Mouse (Mus musculus) cerebellum, adult 18-20 months (tissue): ENCODE measurements around the gene Mmadhc.

ENCODE experiments used
- DNase-seq, 2 experiments: peaks; one replicate each; pipeline ENCODE4 v3.0.0; 2021

The Mmadhc gene

DNA sequence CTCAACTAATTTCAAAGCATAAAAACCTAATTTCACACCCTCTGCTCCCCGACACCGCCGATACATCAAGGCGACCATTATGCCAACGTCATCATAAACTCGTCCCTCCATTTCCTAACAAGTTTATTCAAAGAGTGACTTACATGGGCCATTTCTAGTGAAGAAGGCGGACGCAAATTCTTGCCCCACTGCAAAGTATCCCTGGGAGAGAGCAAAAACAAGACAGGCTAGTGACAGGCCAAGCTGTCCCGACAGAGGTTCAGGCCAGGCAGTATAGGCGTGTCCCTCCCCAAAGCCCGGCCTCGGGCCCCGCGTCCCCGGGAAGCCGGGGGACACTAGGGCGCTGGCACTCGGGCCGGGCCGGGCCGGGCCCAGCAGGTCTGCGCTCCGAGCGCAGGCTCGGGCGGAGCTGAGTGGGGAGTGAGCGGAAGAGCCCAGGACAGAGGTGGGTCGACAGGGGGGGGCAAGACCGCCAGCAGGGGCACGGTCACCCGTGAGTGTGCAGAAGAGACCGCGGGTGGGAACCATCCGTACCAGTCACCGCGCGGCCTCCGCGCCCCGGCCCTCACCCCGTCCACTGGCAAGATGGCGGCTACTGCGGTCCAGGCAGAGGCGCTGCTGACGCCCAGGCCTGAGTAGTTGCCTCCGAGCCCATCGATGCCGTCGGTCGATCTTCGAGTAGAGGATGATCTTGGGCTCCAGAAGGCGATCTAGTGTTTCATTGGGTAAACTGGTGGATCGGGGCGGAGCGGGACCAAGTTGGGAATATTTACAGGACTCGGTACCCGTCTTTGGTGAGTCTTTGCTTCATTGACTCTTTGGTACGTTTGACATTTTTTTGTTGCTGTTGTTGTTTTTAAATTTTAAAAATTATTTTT, at the start of gene Mmadhc:
Mmadhc (minus strand) TSS at position 693 of the 878 bp plus-strand sequence.
- DNase-seq = peak; percentile 92 to 95

DNA sequence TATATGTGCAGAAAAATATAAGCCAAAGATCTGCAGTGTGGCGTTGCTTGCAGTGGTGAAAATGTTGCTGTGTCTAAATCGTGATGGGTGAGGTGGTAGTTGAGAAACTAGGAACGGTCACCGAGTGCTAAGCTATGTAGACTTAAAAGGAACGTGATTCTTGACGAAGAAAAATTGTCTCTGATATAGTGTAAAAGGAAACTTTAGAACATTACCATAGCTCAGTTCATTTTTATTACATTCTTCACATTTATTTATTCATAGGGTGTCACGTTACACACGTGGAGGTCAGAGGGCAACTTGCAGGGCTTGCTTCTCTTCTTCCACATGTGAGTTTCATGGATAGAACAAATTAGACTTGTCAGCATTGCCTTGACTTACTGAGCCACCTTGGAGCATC, 47.0 kb upstream of the Mmadhc start:
- DNase-seq = no peak

DNA sequence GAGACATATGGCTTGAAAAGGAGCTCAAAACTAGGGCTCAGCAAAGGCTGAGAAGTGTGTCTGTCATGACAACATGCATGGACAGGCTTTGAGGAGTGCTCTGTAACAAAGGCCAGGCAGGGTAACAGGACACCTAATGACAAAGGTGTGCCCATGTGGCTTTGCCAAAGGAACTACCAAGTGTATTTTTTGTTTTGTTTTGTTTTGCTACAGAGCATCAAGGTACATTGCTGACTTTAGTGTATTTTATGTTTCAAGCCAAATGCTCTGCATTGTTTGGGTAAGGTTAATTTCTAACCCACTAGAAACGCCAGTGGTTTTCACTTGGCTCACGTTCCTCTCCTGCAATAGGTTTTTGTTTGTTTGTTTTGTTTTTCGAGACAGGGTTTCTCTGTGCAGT, 42.5 kb upstream of the Mmadhc start:
- no peak for DNase-seq

DNA sequence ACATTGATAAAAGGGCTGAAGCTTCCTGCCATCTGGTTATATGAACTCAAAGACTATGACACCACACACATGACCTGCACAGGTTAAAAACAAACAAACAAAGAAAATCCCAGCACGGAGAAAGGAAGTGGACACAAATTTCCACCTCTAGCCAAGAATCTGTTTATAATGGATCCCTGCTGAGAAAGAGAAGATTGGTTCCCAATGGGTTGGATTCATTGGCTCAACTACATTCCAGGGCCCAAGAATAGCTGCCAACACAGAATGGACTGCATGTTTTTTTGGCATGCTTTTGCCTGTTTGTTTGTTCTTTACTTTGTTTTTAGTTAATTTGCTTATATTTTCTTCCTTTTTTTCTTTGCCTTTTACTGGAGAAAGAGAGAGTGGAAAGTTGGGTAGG, 41.0 kb upstream of the Mmadhc start:
- no peak for DNase-seq

DNA sequence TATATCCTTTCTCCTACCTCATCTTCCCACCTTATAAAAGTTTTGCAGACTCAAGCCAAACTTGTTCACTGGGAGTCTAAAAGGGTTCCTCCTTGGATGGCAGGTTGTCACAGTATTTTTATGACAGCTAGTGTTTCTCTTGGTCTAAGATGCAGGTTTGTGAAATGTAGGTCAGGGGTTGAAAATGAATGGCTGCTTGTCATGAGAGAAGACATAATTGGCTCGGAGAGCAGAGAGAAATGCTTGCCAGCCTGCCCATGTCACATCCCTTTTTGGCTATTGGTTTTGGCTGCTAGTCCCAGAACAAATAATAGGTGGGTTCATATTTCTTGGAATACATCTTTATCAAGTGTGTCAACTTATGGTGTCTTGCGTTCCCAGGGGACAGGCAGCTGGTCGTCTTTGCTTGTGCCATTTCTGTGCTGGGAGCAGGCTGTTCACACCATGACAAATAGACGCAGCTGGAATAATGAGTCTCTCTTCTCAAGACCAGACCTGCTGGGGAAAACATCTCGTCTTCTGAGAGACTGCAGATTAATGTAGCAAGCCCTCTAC, 35.2 kb upstream of the Mmadhc start:
- no peak for DNase-seq

DNA sequence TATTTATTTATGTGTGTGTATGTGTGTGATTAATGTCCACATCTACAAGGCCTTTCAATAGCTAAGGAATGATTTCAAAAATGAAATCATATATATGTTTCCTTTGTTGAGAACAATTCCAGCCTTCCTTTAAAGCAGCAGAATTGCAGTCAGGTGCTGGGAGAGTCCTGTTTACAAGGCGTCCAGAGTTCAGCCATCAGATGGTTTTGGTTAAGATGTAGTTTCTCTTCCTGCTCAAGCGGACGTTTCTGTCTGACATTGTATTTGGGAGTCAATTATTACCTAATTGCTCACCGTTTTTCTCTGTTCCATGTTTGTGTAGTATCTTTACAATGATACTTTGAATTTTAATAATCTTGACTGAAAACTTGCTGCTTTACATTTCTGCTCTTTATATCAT, 31.6 kb upstream of the Mmadhc start:
- no peak for DNase-seq

DNA sequence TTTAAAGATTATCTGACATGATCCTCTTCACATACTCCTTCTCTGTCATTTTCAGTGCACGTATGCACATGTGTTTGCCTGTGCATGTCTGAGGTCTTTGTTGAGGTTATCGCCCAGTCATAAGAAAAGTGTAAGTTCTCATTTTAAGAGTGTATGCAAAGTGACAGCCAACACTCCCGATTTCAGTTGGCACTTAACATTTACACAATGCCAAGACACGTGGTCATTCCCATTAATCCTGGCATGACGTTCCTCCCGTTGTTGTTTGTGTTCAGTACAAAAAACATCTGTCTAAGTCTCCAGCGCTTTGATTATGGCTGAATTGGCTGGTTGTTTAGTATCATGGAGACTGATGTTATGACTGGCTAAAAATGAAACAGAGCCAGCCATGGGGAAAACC, 28.2 kb upstream of the Mmadhc start:
- no peak for DNase-seq

DNA sequence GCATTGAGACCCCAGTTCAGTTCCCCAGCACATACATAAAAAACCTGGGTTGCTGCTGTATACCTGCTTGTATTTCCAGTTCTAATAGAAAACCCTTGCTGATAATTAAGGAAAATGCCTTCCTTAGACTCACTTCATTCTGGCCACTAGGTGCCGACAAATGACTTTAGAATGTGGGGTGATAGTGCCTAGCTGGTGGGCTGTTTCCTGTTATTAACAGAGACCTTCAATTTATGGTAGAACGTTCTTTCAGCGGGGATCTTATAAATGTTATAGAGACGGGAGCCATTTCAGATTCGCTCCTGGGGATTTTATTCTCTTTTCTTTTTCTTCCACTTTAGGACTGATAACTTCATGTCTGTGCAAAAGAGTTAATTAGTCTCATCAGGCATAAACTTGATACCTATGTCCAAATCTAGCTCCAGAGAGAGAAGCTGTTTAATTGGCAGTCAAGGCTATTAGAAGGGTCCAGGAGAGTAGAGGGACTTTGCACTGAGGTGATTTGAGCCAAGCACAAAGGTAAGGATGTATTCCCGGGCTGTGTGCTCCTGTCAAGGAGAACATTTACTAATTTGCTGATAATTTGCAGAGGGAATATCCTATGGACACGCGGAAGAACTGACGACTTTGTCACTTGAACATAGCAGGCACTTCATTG, 10.2 kb upstream of the Mmadhc start:
- DNase-seq = peak; percentile 32 to 38

DNA sequence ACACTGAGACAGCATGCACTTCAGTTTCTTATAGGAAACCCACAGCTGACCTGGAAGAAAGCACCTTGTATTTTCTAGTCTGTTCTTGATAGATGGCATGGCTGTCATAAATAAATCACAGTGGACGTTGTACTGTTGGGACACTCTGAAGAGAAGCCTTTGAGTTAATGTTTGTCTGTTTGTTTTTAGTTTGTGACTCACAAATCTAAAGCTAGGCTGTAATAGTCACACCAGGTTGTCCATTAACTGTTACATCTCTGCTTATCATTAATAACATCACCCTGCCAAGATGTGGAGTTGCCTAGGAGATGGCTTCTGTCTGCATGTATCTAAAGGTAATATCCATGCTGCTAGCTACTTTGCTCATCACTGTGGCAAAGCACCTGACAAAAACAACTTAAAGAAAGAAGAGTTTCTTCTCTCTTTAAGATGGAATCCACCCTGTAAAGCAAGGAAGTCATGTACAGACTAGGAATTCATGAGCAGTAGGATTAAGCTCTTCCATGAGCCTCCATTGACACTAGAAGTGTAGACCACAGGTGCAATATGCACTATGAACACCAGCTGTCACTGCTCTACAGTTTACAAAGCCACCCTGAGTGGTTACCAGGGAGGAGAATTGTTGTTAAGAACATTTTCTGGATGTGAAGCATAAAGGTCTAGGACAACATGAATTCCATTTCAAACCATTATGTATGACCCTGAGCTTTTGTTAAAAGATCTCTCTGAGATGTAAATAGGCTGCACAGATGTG, 8.4 kb upstream of the Mmadhc start:
- no peak for DNase-seq

DNA sequence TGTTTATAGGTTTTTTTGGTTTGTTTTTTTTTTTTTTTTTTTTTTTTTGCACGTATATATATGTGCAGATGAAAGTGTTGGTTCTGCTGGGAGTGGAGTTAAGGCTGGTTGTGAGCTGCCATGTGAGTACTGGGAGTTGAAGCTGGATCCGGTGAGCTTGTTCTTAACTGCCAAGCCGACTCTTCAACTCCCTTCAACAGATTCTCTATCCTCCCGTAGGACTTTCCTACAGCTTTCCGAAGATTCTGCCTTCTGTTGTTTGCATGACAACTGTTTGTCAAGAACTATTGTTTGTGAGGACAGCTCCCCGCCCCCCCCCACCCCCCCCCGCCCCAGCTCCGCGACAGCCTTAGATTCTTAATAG, 368 bp upstream of the Mmadhc start:
- DNase-seq = peak in 1 of 2 experiments; percentile 33

DNA sequence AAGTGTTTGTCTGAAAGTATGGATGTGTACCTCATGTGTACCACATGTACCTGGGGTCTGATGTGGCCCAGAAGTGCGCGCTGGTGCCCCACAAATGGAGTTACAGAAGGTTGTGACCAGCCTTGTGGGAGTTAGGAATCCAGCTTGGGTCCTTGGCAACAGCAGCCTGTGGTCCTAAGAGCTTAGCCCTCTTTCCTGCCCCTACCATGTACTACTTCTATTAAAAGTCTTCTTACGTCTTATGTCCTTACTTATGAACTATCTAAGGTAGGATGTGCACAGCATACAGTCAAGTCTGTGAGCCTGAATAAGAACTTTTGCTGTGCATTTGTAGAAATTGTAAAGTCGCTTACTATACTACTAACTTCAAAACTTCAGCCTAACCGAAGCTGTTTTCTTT, 1.0 kb downstream of the Mmadhc start:
- no peak for DNase-seq

DNA sequence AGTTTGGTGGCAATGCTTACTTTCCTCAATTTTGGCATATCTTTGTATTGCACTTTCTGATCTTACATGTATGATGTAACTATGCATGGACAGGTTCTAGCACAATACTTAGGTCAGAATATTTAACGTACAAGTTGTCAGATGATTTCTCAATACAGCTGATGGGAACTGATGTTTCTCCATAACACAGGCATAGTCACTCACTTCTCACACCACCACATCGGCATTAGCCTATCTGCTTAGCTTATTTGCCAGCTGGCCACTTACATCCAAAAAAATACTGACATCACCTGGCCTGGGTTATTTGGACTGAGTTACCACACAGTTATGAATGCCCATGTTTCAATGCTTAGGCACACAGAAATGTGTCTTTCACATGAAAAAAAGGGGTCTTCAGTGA, 2.5 kb downstream of the Mmadhc start:
- no peak for DNase-seq

DNA sequence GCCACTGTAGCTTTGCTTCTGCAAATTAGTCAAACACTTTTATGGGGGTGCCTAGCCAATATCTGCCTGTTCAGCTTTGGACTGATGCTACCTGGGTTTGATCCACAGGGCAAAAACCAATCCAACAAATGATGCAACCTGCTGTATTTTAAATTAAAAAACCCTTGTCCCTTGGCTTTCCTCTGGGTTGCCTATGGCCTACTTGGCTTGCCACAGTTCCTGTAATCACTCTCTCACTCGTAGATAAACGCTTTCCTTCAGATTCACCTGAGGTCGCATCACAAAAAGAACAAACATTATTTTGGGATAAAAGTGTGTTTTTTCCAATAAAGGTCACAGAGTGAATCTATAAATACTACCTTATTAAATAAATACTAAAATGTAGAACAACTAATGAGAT, 3.0 kb downstream of the Mmadhc start:
- DNase-seq = no peak

DNA sequence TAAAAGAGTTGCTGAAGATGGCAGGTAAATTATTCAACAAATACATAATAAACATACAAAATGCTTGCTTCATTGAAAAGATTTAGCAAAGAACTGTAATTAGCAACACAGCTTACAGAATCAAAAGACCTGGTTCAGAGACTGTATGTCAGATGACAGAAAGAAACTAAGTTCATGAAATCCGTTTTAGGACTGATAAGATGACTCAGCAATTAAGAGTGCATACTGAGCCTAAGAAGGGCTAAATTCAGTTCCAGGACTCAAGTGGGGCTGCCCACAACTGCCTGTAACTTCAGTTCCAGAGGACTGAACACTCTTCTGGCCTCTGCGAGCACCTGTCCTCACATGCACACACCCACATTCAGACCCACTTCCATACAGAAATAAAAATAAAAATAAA, 4.7 kb downstream of the Mmadhc start:
- no peak for DNase-seq

DNA sequence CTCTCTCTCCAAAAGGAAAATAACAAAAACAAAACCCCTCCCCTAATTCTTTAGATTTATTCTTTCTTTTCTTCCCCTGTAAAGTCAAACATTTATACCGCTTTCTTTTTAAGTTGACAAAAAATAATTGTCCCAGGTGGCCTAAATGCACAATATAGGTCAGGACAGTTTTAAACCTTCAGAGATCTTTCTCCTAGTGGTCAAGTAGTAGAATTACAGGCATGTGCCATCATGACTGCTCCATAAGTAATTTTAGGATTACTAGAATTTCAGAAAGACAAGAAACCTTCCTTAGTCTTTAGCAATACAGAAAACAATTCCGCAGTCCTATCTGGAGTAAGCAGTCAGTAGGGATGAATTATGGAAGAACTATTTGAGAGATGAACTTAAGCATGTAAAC, 5.8 kb downstream of the Mmadhc start:
- DNase-seq = no peak

DNA sequence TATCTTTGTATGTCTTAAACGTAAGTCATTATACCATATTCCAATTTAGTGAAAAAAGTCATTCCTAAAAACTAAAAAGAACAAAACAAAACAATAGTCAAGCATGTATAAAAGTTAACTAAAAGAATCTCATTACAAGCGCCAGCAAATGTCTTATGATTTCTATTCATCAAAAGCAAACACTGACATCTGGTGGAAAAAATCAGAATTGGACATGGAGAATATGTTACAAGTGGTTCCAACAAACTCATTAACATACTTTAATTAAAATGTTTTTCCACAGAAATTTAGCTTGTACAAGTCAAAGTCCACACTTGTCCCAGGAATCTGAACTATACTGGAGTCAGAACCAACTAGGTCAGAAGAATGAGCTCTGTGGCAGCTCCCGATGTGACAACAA, 11.8 kb downstream of the Mmadhc start:
- no peak for DNase-seq

DNA sequence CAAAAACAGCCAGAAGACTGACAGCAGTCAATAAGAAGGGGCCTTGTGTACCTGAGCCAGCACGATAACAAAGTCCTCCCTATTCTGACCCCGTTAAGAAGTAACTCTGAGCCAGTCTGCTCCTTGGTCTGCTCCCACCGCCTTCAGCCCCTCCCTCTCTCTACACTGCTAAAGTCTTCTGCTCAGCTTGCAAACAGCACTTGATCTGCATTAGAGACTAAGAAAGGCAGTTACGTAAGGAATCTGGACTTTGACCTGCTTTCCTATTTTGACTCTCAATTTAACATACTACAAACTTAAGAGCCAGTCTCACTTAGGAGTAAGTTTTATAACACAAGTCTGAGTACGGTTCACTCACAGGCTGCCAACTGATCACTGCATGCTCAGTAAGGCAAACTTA, 12.6 kb downstream of the Mmadhc start:
- DNase-seq = no peak

DNA sequence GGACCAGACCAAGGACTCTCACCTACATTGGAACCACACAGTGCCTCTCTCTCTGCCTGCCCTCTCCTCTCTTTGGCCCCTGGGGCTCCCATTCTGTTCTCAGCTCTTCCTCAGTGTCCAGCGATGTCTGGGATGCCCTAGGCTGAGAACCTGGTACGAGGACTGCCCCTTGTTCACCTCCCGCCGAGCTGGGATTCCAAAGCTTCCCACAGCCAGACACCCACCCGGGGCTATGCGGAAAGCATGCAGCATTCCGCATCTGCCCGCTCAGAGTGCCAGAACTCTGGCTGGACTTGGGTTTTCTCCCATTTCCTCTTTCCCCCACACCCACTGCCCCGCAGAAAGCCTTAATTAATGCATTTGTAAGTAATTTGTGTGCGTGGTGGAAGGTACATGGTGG, 19.9 kb downstream of the Mmadhc start:
- no peak for DNase-seq

DNA sequence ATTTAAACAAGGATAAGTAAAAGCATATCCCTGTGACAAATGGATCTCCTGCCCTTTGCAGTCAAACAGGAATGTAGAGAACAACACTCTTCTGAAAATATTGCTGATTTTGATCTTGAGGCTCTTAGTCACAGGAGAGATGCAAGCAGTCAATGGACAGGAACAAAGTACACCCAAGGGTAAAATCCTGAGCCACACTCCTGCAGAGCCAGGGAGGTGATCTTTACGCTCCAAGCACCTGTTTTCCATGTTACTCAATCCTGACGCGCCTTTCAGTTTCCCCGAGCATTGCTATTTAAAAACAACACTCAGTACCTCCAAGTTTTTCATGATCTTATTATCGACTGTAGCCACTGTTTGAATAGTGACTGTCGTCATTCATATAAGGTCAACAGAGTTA, 23.2 kb downstream of the Mmadhc start:
- DNase-seq = no peak

DNA sequence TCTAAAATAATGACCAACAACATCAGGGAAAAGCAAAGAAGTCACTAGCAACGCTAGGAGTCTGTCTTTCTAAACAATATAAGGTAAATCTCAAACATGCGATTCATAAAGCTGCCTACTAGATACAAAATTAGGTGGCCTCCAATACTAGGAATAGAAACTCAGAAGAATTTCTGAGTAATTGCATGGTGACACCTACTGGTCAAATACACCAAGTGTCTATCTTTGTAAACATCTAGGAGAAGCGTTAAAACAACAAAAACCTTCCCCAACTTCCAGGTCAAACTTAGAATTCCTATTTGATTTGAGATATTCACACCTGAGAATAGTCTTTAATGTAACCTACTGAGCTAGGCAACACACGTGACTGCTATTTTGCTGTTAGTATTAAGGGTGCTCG, 24.4 kb downstream of the Mmadhc start:
- DNase-seq = no peak

DNA sequence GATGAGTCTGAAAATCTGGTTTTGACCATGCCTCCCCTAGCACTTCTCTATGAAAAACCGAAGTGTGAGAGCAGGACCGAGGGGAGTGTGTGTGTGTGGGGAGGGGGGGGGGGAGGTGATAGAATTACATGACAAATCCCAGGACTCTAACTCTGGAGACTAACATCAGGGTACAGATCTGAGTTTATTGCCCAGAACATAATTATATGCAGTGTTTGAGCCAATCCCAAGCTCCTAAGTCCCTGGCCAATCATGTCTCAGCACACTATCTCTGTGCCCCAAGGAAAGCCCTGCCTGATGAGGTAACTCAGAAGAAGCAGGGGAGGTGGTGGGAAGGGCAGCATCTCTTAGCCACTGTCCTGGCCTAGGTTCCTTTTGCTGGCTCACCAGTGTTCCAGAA, 28.1 kb downstream of the Mmadhc start:
- no peak for DNase-seq

DNA sequence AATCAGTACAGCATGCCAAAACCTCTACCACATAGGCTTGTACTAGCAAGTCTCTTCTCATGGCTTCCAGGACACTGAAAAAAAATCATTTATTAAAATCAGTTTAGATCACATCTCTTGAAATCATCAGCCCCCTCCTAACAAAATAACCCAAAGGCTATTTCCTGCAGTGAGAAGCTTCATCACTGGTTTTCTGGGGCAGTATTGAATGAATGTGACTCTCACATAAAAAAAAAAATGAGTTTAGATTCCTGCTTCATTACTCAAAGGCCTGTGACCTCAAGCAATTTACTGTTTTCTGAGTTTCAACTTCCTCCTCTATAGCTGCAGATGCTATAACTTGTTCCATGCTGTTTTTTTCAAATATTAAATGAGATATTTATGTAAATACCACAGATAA, 29.6 kb downstream of the Mmadhc start:
- no peak for DNase-seq

DNA sequence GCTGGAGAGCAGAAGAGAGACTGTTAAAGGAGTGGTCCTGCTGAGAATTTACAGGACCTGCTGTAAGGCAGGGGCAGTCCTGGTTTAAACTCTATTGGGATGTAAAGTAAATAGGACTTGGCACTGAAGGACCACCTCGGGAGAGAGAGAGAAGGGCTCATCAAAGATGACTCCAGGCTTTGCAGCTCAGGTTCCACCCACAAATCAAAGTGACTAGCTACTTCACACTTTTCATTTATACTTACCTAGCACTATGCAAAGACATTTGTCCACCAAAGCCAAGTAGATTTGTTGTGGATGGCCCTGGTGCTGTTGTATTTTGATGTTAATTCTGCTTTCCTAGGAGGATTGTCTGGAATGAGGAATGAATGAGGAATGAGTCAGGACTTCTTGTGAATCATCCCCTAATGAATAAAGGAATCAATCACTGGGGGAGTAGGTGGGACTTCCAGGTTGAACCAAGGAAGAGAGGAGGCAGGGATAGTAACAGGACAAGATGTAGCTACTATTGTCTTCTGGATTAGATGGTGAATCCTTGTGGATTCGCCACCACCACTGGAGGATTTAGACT, 31.3 kb downstream of the Mmadhc start:
- no peak for DNase-seq
